Mouse (Mus musculus) liver (tissue): Measurements from ENCODE around the gene Tbc1d5.

Experiments
- DNase-seq: peaks from one replicate; pipeline ENCODE4 v3.0.0-alpha.2; 2020; ENCODE audit warnings: mixed read lengths

Tbc1d5 gene

DNA sequence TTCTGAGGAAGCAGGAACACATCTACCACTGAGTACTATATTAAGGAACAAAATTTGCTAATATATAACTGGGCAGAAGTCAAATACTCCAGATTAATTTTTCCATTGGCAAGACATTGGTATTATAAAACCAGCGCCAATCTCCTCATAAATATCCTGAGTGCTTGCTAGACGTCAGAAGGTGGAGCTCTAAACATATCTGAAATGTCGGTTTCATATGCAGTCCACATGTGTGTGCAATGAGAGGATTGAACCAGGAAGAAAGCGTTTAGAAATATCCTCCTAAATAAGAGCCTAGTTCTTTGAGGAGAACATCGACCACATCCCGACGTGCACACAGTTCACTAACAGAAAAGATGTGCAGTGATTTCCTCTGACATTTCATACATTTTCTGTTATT lies 305.1 kb downstream of the Tbc1d5 start:
- no peak for DNase-seq

DNA sequence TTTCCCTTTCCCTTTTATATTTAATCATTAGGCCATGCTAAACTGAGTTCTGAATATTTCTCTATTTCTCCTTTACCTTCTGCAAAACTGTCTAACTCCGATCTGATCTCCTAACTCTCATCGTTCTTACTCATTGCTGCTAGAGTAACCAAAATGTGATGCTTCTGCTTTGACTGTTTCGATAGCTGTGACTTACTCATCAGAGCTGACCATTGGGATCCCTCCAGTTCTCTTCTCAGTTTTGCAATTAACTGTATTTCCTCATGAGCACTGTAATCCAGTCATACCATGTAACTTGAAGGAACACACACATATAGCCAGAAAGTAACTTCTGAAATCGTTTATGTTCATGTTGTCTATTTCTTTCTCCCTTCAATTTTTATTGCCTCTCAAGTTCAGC lies 306.6 kb downstream of the Tbc1d5 start:
- no peak for DNase-seq

DNA sequence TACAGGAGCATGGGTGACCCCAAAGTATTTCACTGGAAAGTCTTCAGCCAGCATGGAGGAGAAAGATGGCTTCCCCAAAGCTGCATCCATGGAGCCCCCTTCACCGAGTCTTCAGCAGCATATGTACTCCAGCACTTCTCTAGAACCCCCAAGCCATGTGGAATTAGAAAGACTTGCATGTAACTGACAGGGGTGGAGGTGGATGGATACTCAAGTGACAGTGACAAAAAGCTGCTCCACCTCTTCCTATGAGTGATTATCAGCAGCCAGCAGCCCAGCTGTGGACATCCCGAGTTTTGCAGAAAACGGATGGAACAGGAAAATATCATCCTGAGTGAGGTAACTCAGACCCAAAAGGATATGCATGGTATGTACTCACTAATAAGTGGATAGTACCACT lies 311.9 kb downstream of the Tbc1d5 start:
- DNase-seq = no peak

DNA sequence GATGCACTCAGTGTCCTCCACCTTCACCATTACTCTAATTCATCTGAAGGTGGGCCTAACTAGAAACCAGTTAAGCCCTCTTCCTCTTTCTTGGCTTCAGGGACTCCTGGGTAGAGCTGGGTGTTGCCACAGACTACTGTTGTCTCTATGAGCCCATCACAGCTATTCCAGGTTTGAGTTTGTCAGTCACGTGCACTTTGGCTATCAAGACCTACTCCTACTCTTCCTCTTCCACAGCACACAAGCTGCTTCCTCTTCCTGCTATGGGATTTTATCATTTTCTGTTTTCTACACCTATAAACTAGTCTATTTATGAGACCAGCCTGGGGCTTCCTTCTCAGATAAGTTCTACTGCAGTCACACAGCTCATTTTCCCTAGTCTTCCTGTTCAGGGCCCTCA lies 314.4 kb downstream of the Tbc1d5 start:
- no peak for DNase-seq

DNA sequence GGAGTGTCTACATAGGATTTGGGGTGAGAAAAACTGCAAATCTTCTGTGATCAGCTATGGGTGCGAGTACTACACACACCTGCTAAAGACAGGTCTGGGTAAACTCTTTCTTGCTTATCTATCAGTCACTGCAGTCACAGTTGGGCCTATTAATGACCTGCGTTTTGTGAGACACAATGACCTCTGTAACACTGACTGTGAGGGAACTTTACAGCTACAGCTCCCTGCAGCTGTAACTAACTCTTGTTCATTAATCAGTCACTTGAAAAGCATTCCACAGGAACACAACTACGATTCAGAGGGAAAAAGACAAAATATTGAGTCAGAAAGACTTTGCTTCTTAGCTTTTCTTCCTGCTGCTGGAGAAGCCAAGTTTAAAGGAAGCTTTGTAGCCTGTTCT lies 325.9 kb downstream of the Tbc1d5 start:
- no peak for DNase-seq

DNA sequence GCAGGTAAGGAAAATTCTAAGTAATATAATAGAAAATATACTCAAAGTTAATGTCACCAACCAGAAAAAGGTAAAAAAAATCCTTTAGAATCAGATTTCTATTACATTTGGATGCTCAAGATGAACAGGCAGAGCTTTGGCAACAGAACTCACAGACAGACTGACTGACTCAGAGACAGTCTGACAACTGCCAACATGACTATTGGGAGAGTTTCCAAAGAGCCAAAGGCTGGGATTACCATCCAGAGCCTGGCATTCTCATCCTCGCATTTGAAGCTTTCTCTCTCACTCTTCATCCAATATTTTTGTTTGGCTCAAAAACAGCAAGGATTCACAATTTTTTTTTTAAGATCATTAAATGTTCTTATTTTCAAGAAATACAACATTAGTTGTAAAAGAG lies 327.8 kb downstream of the Tbc1d5 start:
- DNase-seq = no peak

DNA sequence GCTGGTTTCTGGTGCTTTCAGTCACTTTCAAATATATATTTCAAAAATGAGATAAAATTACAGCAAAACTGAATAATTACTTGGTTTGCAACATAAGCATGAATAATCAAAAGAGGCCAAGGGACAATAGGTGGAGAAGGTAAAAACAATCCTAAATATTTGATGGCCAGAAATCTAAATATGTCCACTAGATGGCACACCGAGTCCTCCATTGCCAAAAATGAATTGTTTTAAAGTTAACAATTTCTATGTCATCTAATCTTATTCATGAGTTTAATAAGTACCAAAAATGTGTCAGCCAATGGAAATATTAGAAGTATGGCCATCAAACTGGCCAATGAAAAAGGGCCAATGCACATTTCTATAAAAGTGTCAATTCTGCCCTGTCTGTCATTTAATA lies 365.1 kb downstream of the Tbc1d5 start:
- no peak for DNase-seq

DNA sequence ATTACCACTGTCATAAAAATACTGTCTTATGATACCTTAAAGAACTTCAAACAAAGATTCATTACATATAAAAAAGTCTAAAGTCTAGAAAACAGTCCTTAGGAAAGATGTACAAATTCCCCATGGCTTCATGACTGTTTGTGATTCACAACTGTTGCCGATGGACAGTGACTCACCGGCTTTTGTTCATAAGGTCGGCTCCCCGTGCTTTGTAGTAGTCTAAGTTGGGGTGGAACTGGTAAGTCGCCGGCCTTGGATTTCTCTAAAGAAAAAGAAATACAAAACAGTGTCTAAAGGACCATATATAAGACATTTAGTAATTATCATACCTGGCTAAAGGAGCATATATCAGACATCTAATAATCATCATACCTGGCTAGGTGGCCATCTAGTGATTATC lies 365.6 kb downstream of the Tbc1d5 start:
- DNase-seq = no peak

DNA sequence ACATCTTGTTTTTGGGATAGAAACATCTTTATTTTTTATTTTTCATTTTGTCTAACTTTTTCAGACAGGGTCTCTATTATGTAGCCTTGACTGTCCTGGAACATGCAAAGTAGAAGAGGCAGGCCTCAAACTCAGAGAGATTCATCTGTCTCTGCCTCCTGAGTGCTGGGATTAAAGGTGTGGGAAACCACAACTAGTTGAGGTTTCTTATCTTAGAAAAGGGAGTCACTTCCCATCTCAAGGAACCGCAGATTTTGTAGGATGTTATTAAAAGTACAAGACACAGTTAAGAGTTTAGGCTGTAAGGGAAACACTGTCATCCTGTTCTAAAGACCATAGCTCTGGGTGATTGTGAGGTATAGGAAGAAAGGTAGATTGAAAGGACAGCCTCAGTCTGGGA lies 373.5 kb downstream of the Tbc1d5 start:
- no peak for DNase-seq

DNA sequence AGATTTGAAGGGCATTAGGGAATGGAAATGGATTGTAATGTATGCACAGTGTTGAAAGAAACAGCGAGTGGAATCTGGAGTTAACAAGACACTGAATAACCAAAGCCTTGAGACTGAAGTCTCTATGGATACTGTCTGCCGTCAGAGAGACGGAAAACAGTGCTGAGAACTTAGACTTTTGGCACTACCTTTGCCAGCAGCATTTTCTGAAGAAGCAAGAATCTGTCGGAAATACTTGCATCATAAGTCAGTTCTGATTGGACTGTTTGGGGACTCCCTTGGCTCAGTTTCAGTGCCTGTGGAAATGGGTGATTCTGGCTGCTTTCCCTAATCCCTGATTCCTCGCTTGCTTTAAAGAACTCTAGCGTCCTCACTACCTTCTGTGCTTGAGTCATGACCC lies 375.9 kb downstream of the Tbc1d5 start:
- no peak for DNase-seq

DNA sequence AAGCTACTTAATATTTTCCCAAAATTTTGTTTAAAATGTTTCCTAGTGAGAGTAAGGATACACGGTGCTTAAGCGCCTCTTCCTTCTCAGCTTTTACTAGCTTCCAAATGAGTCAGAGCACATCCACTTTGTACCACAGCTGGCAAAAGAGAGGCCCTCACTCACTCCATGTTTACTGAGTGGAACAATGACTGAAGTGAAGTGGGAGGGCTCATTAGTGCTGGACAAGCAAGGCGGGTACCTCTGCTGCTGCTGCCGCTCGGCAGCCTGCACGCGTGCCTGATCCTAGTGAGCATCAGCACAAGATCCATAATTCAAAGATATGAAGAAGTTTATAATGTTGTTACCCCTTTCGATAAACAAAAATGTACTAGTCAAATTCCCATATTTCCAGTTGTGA lies 376.8 kb downstream of the Tbc1d5 start:
- no peak for DNase-seq

DNA sequence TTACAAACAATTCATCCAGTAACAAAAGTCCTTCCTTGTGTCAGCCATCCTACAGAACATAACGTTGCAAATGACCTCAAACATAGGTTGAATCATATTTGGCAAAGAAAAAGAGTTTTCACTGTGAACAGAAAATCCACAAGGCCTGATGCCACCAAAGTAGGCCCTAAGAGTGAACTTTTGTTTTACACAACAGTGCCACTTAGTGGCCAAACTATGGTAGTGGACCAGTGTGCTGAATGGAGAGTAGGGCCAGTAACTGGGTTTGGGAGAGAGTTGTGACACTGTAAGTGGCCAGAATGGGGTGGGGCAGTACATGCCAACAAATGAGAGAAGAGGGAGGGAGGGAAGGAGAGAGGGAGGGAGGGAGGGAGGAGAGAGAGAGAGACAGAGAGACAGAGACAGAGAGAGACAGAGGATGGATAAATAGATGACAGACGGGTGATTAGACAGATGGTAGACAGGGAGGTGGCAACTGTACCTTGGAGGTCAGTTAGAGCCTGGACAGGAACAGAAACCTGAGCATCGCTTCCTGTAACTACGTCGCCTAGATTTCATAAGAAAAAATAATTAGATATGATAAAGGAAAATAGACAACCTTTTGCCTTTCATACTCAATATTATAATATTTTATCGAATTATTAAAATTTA lies 383.6 kb downstream of the Tbc1d5 start:
- DNase-seq = peak; percentile 26

DNA sequence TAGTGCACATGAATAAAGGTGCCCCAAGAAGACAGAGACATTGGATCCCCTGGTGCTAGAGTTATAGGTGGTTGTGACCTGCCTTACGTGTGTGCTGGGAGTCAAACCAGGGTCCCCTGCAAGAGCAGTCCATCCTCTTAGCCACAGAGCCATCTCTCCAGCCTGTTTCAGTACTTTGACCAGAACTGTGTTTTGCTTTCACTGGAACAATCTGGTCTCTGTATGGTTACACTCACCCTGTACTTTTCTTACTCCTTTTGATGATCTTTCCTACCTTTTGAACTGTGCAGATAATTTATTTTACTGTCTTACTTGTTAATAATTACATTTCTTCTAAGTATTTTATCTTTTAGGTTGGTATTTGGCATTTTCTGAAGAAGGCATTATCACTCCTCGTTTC lies 387.5 kb downstream of the Tbc1d5 start:
- no peak for DNase-seq

DNA sequence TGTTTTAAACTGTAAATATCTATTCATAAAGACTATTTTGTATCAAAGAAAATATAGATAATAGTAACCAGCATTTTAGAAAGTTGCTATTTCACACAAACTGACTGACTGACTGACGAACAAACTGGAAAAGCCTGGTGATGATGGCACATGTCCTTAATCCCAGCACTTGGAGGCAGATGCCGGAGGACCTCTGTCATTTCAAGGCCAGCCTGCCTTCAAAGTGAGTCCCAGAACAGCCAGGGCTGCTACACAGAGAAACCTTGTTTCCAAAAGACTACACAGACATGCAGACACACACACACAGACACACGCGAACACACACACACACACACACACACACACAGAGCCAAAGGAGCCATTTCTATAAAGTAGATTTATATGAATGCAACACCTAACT lies 390.3 kb downstream of the Tbc1d5 start:
- DNase-seq = no peak

DNA sequence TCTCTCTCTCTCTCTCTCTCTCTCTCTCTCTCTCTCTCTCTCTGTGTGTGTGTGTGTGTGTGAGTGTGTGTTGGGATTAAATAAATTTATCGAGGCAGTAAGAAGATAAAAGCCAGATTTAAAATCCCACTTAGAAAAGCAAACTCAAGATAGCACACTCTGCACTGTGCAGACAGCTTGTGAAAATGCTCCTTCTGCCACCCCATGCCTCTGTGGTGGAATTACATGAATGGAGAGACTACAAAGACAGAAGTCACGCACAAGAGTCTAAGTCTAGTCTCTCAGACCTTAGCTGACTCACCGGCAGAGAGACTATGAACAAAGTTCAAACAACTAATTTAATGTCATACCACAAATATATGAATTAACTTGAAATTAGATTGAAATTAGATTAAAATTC lies 403.9 kb downstream of the Tbc1d5 start:
- no peak for DNase-seq

DNA sequence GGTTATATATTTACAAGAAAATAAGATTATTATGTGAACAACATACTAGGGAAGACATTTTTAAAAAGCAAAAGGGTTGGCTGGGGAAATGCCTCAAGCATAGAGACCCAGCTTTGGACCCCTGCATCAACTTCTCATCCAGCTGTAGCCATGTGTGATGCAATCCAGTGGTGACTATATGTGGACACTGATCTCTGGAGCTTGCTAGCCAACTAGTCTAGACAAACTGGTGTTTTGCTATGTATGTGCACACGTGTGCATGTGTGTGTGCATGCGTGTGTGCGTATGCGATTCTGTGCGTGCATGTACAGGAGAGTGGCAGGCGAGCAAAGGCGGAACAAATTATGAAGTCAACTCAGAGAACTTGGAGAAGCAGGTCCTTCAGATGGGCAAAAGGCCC lies 414.8 kb downstream of the Tbc1d5 start:
- no peak for DNase-seq

DNA sequence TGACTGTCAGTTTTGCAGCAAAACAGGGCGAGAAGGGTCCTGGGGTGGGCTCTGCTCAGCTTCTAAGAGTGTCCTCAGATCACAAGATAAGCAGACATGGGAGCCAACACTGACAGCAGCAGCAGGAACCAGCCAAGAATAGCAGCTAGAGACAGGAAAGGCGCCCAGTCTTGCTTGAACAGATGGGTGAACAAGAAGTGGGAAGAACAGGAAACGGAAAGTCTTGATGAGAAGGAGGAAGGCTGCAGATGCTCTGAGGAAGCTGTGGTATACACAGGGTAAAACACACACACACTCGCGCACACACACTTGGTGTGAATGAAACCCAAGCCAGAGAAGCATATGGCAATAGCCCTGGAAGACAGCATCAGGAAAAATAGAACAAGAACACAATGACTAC lies 415.7 kb downstream of the Tbc1d5 start:
- DNase-seq = no peak

DNA sequence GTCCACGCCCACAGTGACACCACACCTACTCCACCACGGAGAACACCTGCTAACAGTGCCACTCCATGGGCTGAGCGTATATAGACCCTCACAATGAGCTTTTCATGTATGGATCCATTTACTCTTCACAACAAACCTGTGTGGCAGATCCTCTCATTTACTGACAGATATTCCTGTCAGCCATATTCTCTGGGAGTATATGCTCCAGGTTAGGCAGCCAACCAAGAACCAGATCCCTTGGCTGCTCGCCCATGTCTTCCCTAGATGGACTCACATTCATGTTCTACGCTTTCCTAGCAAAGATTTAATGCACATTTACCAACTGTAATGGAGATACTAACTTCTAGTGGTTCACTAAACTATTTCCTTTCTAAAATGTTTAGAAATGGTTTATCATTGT lies 416.9 kb downstream of the Tbc1d5 start:
- no peak for DNase-seq

DNA sequence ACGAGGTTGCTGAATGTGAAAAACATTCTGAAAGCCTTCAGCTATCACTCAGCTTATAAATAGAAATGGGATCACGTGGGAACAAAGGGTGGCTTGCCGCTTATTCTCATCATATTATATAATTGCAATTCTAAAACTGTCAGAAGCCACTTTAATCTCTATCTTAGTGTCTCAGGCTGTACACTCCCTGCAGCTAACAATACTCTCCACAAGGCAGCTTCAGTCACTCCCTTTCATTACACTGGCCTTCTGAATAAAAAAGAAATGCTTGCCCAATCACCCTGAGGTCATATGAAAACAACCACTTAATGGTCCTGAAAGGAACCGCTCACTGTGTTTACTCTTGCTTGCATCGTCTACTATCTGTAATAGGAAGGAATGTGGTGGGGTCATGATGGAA lies 418.1 kb downstream of the Tbc1d5 start:
- no peak for DNase-seq

DNA sequence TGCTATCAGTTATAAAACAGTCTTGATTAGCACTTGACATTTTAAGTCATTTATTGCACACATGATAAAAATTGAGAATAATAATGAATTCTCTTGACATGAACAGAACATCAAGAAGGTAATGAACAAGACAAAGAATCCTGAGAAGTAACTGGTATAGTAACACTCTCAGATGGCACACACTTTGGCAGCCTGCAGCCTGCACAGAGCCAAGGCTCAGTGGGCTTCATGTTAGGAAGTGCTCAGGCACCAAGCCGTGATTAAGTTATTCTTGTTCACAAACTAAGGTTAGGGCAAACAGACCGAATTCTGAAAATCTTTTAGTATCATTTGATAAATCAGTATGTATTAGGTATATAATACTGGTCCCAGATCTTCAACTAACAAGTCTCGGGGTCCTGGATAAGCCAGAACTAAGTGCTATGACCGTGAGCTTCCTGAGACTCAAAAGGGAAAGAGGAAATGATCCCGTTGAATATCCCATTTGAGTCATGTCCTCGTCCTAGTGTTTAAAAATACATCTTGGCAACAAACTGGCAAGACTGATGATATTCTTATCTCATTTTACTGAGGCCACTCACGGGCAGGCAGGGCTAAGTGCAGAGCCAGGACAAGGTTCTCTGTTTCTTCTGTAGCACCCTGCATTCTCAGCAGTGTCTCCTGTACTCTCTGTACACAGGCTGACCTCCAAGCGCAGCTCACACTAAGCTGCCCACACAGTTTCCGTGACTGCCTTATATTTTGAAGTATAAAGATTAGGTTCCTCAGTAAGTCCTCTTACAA lies 425.6 kb downstream of the Tbc1d5 start:
- DNase-seq = no peak

DNA sequence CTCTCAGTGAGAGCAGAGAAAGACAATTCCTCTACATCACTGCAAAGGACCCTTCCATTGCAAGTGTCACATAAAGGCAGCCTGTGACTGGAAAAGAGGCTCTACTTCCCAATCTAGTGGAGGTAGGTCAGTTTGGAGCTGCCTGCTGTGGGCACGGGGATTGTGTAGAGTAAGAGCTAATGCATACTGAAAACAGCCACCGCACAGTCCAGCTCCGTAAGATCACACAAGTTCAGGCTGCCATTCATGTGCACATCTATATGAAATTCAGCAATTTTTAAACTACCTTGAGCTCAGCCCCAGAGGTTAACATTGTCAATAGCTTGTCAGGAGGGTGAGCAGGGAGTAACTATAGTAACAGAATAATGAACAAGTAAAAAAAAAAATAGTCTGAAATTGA lies 426.4 kb downstream of the Tbc1d5 start:
- DNase-seq = no peak

DNA sequence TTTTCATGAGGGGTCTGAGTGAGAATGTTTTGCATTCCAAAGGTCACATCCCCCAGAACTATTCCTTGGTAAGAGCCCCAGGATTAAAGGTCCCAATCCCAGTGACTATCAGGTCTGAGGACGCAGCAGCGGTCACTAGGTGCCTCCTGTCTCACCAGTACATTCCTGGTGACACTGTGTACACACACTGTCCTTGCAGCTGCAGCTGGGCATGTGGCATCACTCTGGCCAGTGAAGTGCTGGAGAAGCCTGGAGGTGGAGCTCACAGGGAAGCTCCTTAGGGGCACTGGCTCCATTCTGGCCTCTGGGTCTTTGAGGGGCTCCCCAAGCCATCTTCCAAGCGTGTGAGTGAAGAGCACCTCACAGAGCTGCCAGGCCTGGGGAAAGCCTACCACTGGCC lies 427.2 kb downstream of the Tbc1d5 start:
- DNase-seq = no peak

DNA sequence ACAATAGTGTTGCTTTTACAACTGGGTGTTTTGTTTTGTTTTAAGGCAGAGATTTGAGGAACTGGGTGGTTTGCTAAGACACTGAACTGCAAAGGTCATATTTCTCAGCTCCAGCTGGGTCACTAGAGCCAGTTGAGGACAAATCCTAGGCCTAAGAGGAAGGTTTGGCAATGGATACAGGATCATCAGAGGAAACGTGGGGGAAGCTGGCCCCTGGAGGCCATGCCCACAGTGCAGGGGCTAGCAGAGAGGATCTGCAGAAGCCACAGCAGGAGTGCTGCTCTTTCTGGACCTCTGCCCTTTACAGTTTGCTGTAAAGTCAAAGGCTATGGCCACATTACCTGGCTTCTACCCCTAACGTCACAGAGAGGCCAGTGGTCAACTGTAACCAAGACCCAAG lies 428.3 kb downstream of the Tbc1d5 start:
- no peak for DNase-seq

DNA sequence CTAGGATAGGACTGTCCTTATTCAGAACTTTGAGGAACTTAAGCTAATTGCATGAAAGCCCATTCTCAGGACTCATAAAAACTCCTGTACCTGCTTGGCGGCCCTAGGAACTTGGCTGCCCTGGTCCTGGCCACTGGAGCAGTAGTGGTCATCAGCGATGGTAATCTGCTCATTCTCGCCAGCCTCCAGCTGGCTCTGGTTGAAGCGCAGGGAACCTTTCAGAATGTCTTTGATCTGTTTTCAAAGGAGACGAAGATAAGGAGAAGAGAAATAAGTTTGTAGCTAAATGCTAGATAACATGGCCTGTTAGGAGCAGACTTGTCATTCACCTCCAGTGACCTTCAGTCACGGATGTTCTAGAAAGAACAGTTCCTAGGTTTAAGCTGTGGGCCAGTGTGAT lies 437.8 kb downstream of the Tbc1d5 start:
- no peak for DNase-seq

DNA sequence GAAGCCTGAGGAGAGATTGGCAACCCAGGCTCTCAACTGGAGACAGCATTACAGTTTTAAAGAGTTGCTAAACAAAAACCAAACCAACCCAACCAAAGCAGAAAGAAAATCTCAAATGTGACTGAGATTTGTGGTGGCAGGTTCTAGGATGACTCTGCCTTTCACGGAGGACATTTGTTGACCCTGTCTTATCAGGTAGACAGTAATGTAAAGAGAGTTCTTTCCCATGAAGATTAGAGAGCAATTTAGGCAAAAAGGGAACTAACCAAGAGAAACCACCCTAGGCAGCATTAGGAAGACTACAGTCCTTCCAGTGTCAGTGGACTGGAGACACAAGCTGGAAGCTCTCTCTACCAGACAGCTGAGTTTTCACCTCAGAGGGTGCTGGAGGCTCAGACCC lies 438.3 kb downstream of the Tbc1d5 start:
- no peak for DNase-seq
